Mouse (Mus musculus): ENCODE measurements around the gene Ywhae. TPM values are rescaled to one million over a fixed set of nuclear protein-coding genes. Genes with fewer than 3 reads are reported as not detected.

Gene Ywhae
- polyA plus RNA-seq, 1 experiment from 2014 or later, result 1,417 TPM

- Histone ChIP-seq H3K9ac (replicated peaks) (no peak overlapping the region), H3K36me3 (no peaks in the 10 kb centered on the region), H3K4me1 (no peaks in the 10 kb centered on the region), H3K27me3 (peaks cover 14% of the 10 kb centered on the region), H3K4me3 (no peak overlapping the region), H3K27ac (replicated peaks) (no peak overlapping the region), H3K4me2 (replicated peaks) (no peak overlapping the region), H3K9me3 (no peaks in the 10 kb centered on the region)
- WGBS, result 82% methylated on average over 4 of the region's 4 CpGs
- ATAC-seq (replicated peaks), result no peak
Observed at GRCm38 (mm10) chr11:75801369-75801768, 68.7 kb downstream of the Ywhae start.

- no peaks in the 10 kb centered on the region for H3K9me3 ChIP-seq
- no peak overlapping the region for H3K4me2 ChIP-seq (replicated peaks)
- no peak overlapping the region for H3K9ac ChIP-seq (replicated peaks)
- H3K36me3 ChIP-seq, result no peaks in the 10 kb centered on the region
- 72% methylated on average over 7 of the region's 7 CpGs for WGBS
- no peak for ATAC-seq (replicated peaks)
- H3K27me3 ChIP-seq, result peaks cover 8% of the 10 kb centered on the region
- H3K4me1 ChIP-seq, result no peaks in the 10 kb centered on the region
- no peak overlapping the region for H3K27ac ChIP-seq (replicated peaks)
- no peak overlapping the region for H3K4me3 ChIP-seq
Observed at GRCm38 (mm10) chr11:75801771-75802550, 69.3 kb downstream of the Ywhae start.

GRCm38 (mm10) chr11:75807486-75807885, 74.8 kb downstream of the Ywhae start:
- Histone ChIP-seq H3K27me3 (no peaks in the 10 kb centered on the region), H3K4me2 (replicated peaks) (no peak overlapping the region), H3K9me3 (no peaks in the 10 kb centered on the region), H3K4me1 (peaks cover 3% of the 10 kb centered on the region; the same call in 1 of the 2 replicates), H3K4me3 (no peak overlapping the region), H3K27ac (replicated peaks) (no peak overlapping the region), H3K36me3 (no peaks in the 10 kb centered on the region), H3K9ac (replicated peaks) (no peak overlapping the region)
- no peak for ATAC-seq (replicated peaks)
- 50% methylated on average over 5 of the region's 5 CpGs for WGBS

- 91% methylated on average over 3 of the region's 3 CpGs for WGBS
- Histone ChIP-seq H3K9me3 (no peaks in the 10 kb centered on the region), H3K9ac (replicated peaks) (no peak overlapping the region), H3K4me1 (peaks cover 3% of the 10 kb centered on the region; the same call in 1 of the 2 replicates), H3K4me3 (no peak overlapping the region), H3K27me3 (no peaks in the 10 kb centered on the region), H3K36me3 (no peaks in the 10 kb centered on the region), H3K4me2 (replicated peaks) (no peak overlapping the region), H3K27ac (replicated peaks) (no peak overlapping the region)
- ATAC-seq (replicated peaks), result no peak
Observed at GRCm38 (mm10) chr11:75810526-75810925, 77.9 kb downstream of the Ywhae start.

- Histone ChIP-seq H3K27me3 (no peaks in the 10 kb centered on the region), H3K9me3 (no peaks in the 10 kb centered on the region), H3K27ac (replicated peaks) (no peak overlapping the region), H3K36me3 (no peaks in the 10 kb centered on the region), H3K9ac (replicated peaks) (no peak overlapping the region), H3K4me1 (peaks cover 3% of the 10 kb centered on the region; the same call in 1 of the 2 replicates), H3K4me3 (no peak overlapping the region), H3K4me2 (replicated peaks) (no peak overlapping the region)
- 38% methylated on average over 3 of the region's 3 CpGs for WGBS
- no peak for ATAC-seq (replicated peaks)
Observed at GRCm38 (mm10) chr11:75811900-75812299, 79.2 kb downstream of the Ywhae start.

GRCm38 (mm10) chr11:75813085-75813484, 80.4 kb downstream of the Ywhae start:
- no peaks in the 10 kb centered on the region for H3K27me3 ChIP-seq
- peaks cover 3% of the 10 kb centered on the region; the same call in 1 of the 2 replicates for H3K4me1 ChIP-seq
- no peak overlapping the region for H3K4me3 ChIP-seq
- WGBS, result 67% methylated on average over 10 of the region's 10 CpGs
- H3K9ac ChIP-seq (replicated peaks), result no peak overlapping the region
- no peaks in the 10 kb centered on the region for H3K36me3 ChIP-seq
- ATAC-seq (replicated peaks), result no peak
- no peak overlapping the region for H3K4me2 ChIP-seq (replicated peaks)
- no peaks in the 10 kb centered on the region for H3K9me3 ChIP-seq
- H3K27ac ChIP-seq (replicated peaks), result no peak overlapping the region

Other genes with a start within 250 kb of the Ywhae start
- 55.0 and 58.3 TPM in 2 replicates for gene Prpf8, start 246.1 kb upstream of the Ywhae start, polyA plus RNA-seq (2015; fragmentation: Nextera tagmentation; extraction: Ambion mirVana)
- gene Rilp, start 222.8 kb upstream of the Ywhae start, polyA plus RNA-seq (2015; fragmentation: Nextera tagmentation; extraction: Ambion mirVana), result 0.71 and 0.72 TPM in 2 replicates
- gene Scarf1, start 219.3 kb upstream of the Ywhae start, polyA plus RNA-seq (2015; fragmentation: Nextera tagmentation; extraction: Ambion mirVana), result 3.1 and 3.3 TPM in 2 replicates
- 12.1 and 12.6 TPM in 2 replicates for gene Slc43a2, start 201.2 kb upstream of the Ywhae start, polyA plus RNA-seq (2015; fragmentation: Nextera tagmentation; extraction: Ambion mirVana)
- gene Pitpna, start 144.8 kb upstream of the Ywhae start, polyA plus RNA-seq (2015; fragmentation: Nextera tagmentation; extraction: Ambion mirVana), result 92.4 and 97.7 TPM in 2 replicates
- 47.2 and 47.4 TPM in 2 replicates for gene Inpp5k, start 101.9 kb upstream of the Ywhae start, polyA plus RNA-seq (2015; fragmentation: Nextera tagmentation; extraction: Ambion mirVana)
- gene Myo1c, start 82.4 kb upstream of the Ywhae start, polyA plus RNA-seq (2015; fragmentation: Nextera tagmentation; extraction: Ambion mirVana), result 9.2 and 11.1 TPM in 2 replicates
- 125 and 131 TPM in 2 replicates for gene Crk, start 53.6 kb upstream of the Ywhae start, polyA plus RNA-seq (2015; fragmentation: Nextera tagmentation; extraction: Ambion mirVana)
- 2.0 and 2.1 TPM in 2 replicates for gene Doc2b, start 63.2 kb downstream of the Ywhae start, polyA plus RNA-seq (2015; fragmentation: Nextera tagmentation; extraction: Ambion mirVana)
- gene Rph3al, start 205.6 kb downstream of the Ywhae start, polyA plus RNA-seq (2015; fragmentation: Nextera tagmentation; extraction: Ambion mirVana), result 1.1 and 1.5 TPM in 2 replicates